Mouse (Mus musculus) neural tube, embryonic 13.5 days (tissue): ENCODE results near the gene Pla1a. TPM values are rescaled to one million over a fixed set of nuclear protein-coding genes. Genes with fewer than 3 reads are reported as not detected.

Source experiments
- ATAC-seq: fragments of 200-750 bp; cut with Nextera tagmentation; 2 replicates; pipeline ENCODE4 v1.8.0; 2017; ENCODE audit warnings: low read depth, mild to moderate bottlenecking, moderate TSS enrichment, moderate library complexity
- H3K27ac ChIP-seq: fragments of 300-500 bp; sonication (generic); replicated peaks from 2 replicates; pipeline ENCODE4 v1.5.1; 2015; ENCODE audit warnings: moderate library complexity, mild to moderate bottlenecking, inconsistent platforms
- H3K27me3 ChIP-seq: fragments of 300-500 bp; sonication (generic); 2 replicates; pipeline ENCODE4 v1.6.1; 2015; ENCODE audit warnings: mild to moderate bottlenecking, inconsistent platforms
- H3K36me3 ChIP-seq: fragments of 300-500 bp; sonication (generic); 2 replicates; pipeline ENCODE4 v1.6.1; 2015; ENCODE audit warnings: mild to moderate bottlenecking, inconsistent platforms
- H3K4me1 ChIP-seq: fragments of 300-500 bp; sonication (generic); replicated peaks from 2 replicates; pipeline ENCODE4 v1.6.1; 2015; ENCODE audit warnings: inconsistent platforms
- H3K4me2 ChIP-seq: fragments of 300-500 bp; sonication (generic); 2 replicates; pipeline ENCODE4 v1.6.1; 2015; ENCODE audit warnings: inconsistent platforms, mild to moderate bottlenecking, moderate library complexity
- H3K4me3 ChIP-seq: fragments of 300-500 bp; sonication (generic); 2 replicates; pipeline ENCODE4 v1.5.1; 2015; ENCODE audit warnings: mild to moderate bottlenecking, inconsistent platforms
- H3K9ac ChIP-seq: fragments of 300-500 bp; sonication (generic); 2 replicates; pipeline ENCODE4 v1.6.1; 2015; ENCODE audit warnings: moderate library complexity, mild to moderate bottlenecking, inconsistent platforms
- H3K9me3 ChIP-seq: fragments of 300-500 bp; sonication (generic); 2 replicates; pipeline ENCODE4 v1.6.1; 2016; ENCODE audit warnings: inconsistent platforms
- WGBS: fragments of 180-500 bp; shearing (Covaris S2); methylation state at CpG from one replicate; pipeline ENCODE4 v1.1.7; 2015; 5-methylcytosine and 5-hydroxymethylcytosine counted together
- polyA plus RNA-seq: library from polyadenylated mRNA; unstranded; fragments of >200 nt; fragmentation: Nextera tagmentation; extraction: Ambion mirVana; gene quantifications from 2 replicates; pipeline ENCODE4 v1.2.1, GENCODE M21; 2015

Pla1a gene
- polyA plus RNA-seq, 1 experiment from 2014 or later: 0.75 TPM

GRCm38 (mm10) chr16:38376841-38377249 is 56.1 kb downstream of the Pla1a start:
- H3K4me2 ChIP-seq: peak overlapping the region; percentile 52
- peak overlapping the region; percentile 62 for H3K9ac ChIP-seq
- WGBS: 58% methylated on average over 8 of the region's 8 CpGs
- H3K27ac ChIP-seq: peak overlapping the region; percentile 72
- ATAC-seq: peak; percentile 52
- peaks cover 6% of the 10 kb centered on the region for H3K4me1 ChIP-seq
- H3K27me3 ChIP-seq: no peaks in the 10 kb centered on the region
- no peaks in the 10 kb centered on the region for H3K9me3 ChIP-seq
- H3K4me3 ChIP-seq: peak overlapping the region; percentile 23
- H3K36me3 ChIP-seq: no peaks in the 10 kb centered on the region

- peak overlapping the region; percentile 23 for H3K4me3 ChIP-seq
- H3K4me2 ChIP-seq: peak overlapping the region; percentile 52
- WGBS: 27% methylated on average over 17 of the region's 17 CpGs
- no peaks in the 10 kb centered on the region for H3K27me3 ChIP-seq
- peak overlapping the region; percentile 62 for H3K9ac ChIP-seq
- H3K4me1 ChIP-seq: peaks cover 6% of the 10 kb centered on the region
- peak; percentile 94 for ATAC-seq
- H3K9me3 ChIP-seq: no peaks in the 10 kb centered on the region
- peak overlapping the region; percentile 72 for H3K27ac ChIP-seq
- H3K36me3 ChIP-seq: no peaks in the 10 kb centered on the region
Observed at GRCm38 (mm10) chr16:38376163-38376840, 56.6 kb downstream of the Pla1a start.

- no peak overlapping the region for H3K4me2 ChIP-seq
- no peak overlapping the region for H3K4me3 ChIP-seq
- no peaks in the 10 kb centered on the region for H3K9me3 ChIP-seq
- H3K9ac ChIP-seq: no peak overlapping the region
- no peak overlapping the region for H3K27ac ChIP-seq
- H3K27me3 ChIP-seq: no peaks in the 10 kb centered on the region
- peaks cover 6% of the 10 kb centered on the region for H3K4me1 ChIP-seq
- 90% methylated on average over 7 of the region's 7 CpGs for WGBS
- no peak for ATAC-seq
- no peaks in the 10 kb centered on the region for H3K36me3 ChIP-seq
Observed at GRCm38 (mm10) chr16:38375182-38375581, 57.8 kb downstream of the Pla1a start.

GRCm38 (mm10) chr16:38374379-38375140 is 58.4 kb downstream of the Pla1a start:
- Histone ChIP-seq H3K9me3 (no peaks in the 10 kb centered on the region), H3K27ac (no peak overlapping the region), H3K36me3 (no peaks in the 10 kb centered on the region), H3K4me3 (no peak overlapping the region), H3K27me3 (no peaks in the 10 kb centered on the region), H3K4me2 (0 out of 2 replicates have a peak overlapping the region, but pooled peaks have one; percentile 9), H3K9ac (no peak overlapping the region), H3K4me1 (peaks cover 6% of the 10 kb centered on the region)
- WGBS: 81% methylated on average over 10 of the region's 10 CpGs
- ATAC-seq: no peak

GRCm38 (mm10) chr16:38373941-38374340 is 59.0 kb downstream of the Pla1a start:
- H3K27ac ChIP-seq: no peak overlapping the region
- WGBS: 83% methylated on average over 16 of the region's 16 CpGs
- H3K9ac ChIP-seq: no peak overlapping the region
- H3K4me3 ChIP-seq: no peak overlapping the region
- ATAC-seq: no peak
- 0 out of 2 replicates have a peak overlapping the region, but pooled peaks have one; percentile 9 for H3K4me2 ChIP-seq
- no peaks in the 10 kb centered on the region for H3K9me3 ChIP-seq
- peaks cover 6% of the 10 kb centered on the region for H3K4me1 ChIP-seq
- H3K27me3 ChIP-seq: no peaks in the 10 kb centered on the region
- no peaks in the 10 kb centered on the region for H3K36me3 ChIP-seq

- Histone ChIP-seq H3K9me3 (no peaks in the 10 kb centered on the region), H3K27me3 (no peaks in the 10 kb centered on the region), H3K4me3 (no peak overlapping the region), H3K36me3 (no peaks in the 10 kb centered on the region), H3K27ac (no peak overlapping the region), H3K4me1 (peaks cover 6% of the 10 kb centered on the region), H3K4me2 (no peak overlapping the region), H3K9ac (no peak overlapping the region)
- no peak for ATAC-seq
- WGBS: 85% methylated on average over 10 of the region's 10 CpGs
Observed at GRCm38 (mm10) chr16:38373439-38373838, 59.5 kb downstream of the Pla1a start.

- Histone ChIP-seq H3K36me3 (no peaks in the 10 kb centered on the region), H3K4me3 (no peak overlapping the region), H3K4me1 (peaks cover 6% of the 10 kb centered on the region), H3K4me2 (no peak overlapping the region), H3K9me3 (no peaks in the 10 kb centered on the region), H3K9ac (no peak overlapping the region), H3K27ac (no peak overlapping the region), H3K27me3 (no peaks in the 10 kb centered on the region)
- 87% methylated on average over 4 of the region's 4 CpGs for WGBS
- ATAC-seq: no peak
Observed at GRCm38 (mm10) chr16:38372876-38373275, 60.1 kb downstream of the Pla1a start.

GRCm38 (mm10) chr16:38371705-38372296 is 61.1 kb downstream of the Pla1a start:
- Histone ChIP-seq H3K4me1 (peaks cover 3% of the 10 kb centered on the region), H3K36me3 (no peaks in the 10 kb centered on the region), H3K4me2 (no peak overlapping the region), H3K9ac (no peak overlapping the region), H3K4me3 (no peak overlapping the region), H3K27ac (no peak overlapping the region), H3K27me3 (no peaks in the 10 kb centered on the region), H3K9me3 (no peaks in the 10 kb centered on the region)
- no peak for ATAC-seq
- 90% methylated on average over 15 of the region's 15 CpGs for WGBS

GRCm38 (mm10) chr16:38370633-38371374 is 62.1 kb downstream of the Pla1a start:
- no peak overlapping the region for H3K27ac ChIP-seq
- WGBS: 80% methylated on average over 8 of the region's 8 CpGs
- H3K36me3 ChIP-seq: no peaks in the 10 kb centered on the region
- no peak overlapping the region for H3K4me2 ChIP-seq
- no peak overlapping the region for H3K4me3 ChIP-seq
- H3K4me1 ChIP-seq: no peaks in the 10 kb centered on the region
- H3K27me3 ChIP-seq: no peaks in the 10 kb centered on the region
- no peaks in the 10 kb centered on the region for H3K9me3 ChIP-seq
- H3K9ac ChIP-seq: no peak overlapping the region
- ATAC-seq: no peak

GRCm38 (mm10) chr16:38369992-38370484 is 62.9 kb downstream of the Pla1a start:
- H3K9ac ChIP-seq: no peak overlapping the region
- no peaks in the 10 kb centered on the region for H3K27me3 ChIP-seq
- no peak overlapping the region for H3K4me2 ChIP-seq
- no peaks in the 10 kb centered on the region for H3K4me1 ChIP-seq
- H3K36me3 ChIP-seq: no peaks in the 10 kb centered on the region
- no peak overlapping the region for H3K27ac ChIP-seq
- H3K4me3 ChIP-seq: no peak overlapping the region
- no peaks in the 10 kb centered on the region for H3K9me3 ChIP-seq
- 85% methylated on average over 4 of the region's 4 CpGs for WGBS
- ATAC-seq: no peak

- Histone ChIP-seq H3K27me3 (no peaks in the 10 kb centered on the region), H3K4me2 (no peak overlapping the region), H3K9ac (no peak overlapping the region), H3K36me3 (no peaks in the 10 kb centered on the region), H3K4me1 (no peaks in the 10 kb centered on the region), H3K9me3 (no peaks in the 10 kb centered on the region), H3K4me3 (no peak overlapping the region), H3K27ac (no peak overlapping the region)
- WGBS: 93% methylated on average over 8 of the region's 8 CpGs
- ATAC-seq: no peak
Observed at GRCm38 (mm10) chr16:38369431-38369830, 63.5 kb downstream of the Pla1a start.
